Mouse (Mus musculus): ENCODE results near the gene Sgtb. TPM values are rescaled to one million over a fixed set of nuclear protein-coding genes. Genes with fewer than 3 reads are reported as not detected.

Gene Sgtb
- polyA plus RNA-seq, 1 experiment from 2014 or later: 27.8 TPM

DNA sequence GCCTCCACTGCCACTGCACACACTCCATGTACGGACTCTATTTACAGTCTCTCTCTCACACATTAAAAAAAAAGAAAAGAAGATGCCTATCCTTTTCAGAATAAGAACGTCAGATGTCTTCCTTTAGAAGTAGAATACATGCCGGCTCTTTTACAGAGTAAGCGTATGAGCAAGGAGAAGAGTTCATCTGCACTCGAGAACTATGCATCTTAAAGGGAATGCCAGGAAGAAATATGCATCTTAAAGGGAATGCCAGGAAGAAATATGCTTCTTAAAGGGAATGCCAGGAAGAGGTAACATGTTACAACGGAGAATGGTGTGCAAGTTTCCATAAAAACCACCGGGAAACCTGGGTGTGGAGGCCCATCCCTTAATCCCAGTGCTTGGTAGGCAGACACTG is 45.6 kb downstream of the Sgtb start:
- Histone ChIP-seq H3K4me1 (no peaks in the 10 kb centered on the region), H3K27ac (no peak overlapping the region), H3K9me3 (replicated peaks) (no peaks in the 10 kb centered on the region), H3K36me3 (ENCODE audit: poor library complexity, severe bottlenecking) (peaks cover 54% of the 10 kb centered on the region), H3K4me2 (no peak overlapping the region), H3K9ac (no peak overlapping the region), H3K4me3 (no peak overlapping the region), H3K27me3 (no peaks in the 10 kb centered on the region)
- WGBS: 95% methylated on average over 7 of the region's 7 CpGs
- ATAC-seq: no peak

GRCm38 (mm10) chr13:104155686-104156085 is 46.1 kb downstream of the Sgtb start:
- Histone ChIP-seq H3K27me3 (no peaks in the 10 kb centered on the region), H3K36me3 (ENCODE audit: poor library complexity, severe bottlenecking) (peaks cover 59% of the 10 kb centered on the region), H3K9ac (no peak overlapping the region), H3K27ac (no peak overlapping the region), H3K4me2 (no peak overlapping the region), H3K4me3 (no peak overlapping the region), H3K4me1 (no peaks in the 10 kb centered on the region), H3K9me3 (replicated peaks) (no peaks in the 10 kb centered on the region)
- WGBS: 80% methylated on average over 1 of the region's 1 CpGs
- no peak for ATAC-seq

DNA sequence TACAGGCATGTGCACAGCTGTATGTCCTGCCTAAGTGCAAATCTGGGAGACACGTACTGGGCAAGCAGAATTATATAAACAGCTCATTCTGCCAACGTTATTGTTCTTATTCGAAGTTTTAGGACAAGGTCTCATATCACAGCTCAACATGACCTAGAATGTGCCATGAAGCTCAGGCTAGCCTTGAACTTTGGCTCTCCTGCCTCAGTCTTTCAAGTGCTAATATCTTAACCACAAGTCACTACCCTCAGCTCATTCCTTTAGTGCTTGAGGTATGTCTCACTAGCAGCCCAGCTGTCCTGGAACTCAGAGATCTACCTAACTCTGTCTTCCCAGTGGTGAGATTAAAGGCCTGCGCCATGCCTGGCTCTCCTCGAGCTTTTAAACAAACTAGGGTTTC is 62.2 kb downstream of the Sgtb start:
- Histone ChIP-seq H3K4me3 (no peak overlapping the region), H3K36me3 (ENCODE audit: poor library complexity, severe bottlenecking) (peaks cover 27% of the 10 kb centered on the region), H3K4me2 (no peak overlapping the region), H3K9ac (no peak overlapping the region), H3K27ac (no peak overlapping the region), H3K4me1 (peaks cover 4% of the 10 kb centered on the region), H3K9me3 (replicated peaks) (no peaks in the 10 kb centered on the region), H3K27me3 (no peaks in the 10 kb centered on the region)
- WGBS: 96% methylated on average over 5 of the region's 5 CpGs
- ATAC-seq: no peak

DNA sequence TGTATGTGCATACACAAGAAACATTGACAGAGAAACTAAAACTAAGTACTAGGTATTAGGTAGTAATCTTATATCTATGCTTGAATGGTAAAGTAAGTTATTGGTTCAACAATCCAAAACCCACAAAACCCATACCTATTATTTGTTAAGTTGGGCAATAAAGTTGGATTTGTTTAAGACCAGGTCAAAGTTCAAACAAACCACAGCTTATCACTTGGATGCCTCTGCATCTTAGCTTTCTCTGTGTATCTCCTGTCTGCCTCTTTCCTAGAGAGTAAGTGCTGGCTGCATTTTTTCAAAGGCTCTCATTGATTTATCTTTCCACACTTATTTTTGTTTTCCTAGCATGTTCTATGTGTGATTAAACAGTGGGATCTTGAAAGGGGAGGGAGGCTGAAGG is 63.0 kb downstream of the Sgtb start:
- Histone ChIP-seq H3K9ac (no peak overlapping the region), H3K4me2 (no peak overlapping the region), H3K27me3 (no peaks in the 10 kb centered on the region), H3K4me1 (peaks cover 10% of the 10 kb centered on the region), H3K9me3 (replicated peaks) (no peaks in the 10 kb centered on the region), H3K27ac (no peak overlapping the region), H3K4me3 (no peak overlapping the region), H3K36me3 (ENCODE audit: poor library complexity, severe bottlenecking) (peaks cover 20% of the 10 kb centered on the region)
- ATAC-seq: no peak

DNA sequence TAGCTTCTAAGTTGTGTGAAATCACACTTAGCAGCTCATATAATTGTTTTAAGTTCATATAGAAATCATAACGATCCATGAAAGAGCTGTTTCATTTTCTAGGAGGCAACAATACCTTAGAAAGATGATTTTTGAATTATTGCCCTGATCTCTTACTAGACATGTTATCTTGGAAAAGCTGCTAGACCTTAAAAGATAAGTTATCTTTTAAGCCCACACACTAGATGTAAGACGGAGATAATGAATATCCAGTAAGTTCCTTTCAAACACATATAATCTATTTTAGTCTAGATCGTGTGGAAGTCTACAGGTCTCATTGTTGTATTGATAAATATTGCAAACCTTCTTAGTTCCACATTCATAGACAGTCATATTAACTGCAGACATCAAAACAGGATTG is 67.3 kb downstream of the Sgtb start:
- Histone ChIP-seq H3K4me3 (peak overlapping the region; percentile 90), H3K9ac (peak overlapping the region; percentile 57), H3K36me3 (ENCODE audit: poor library complexity, severe bottlenecking) (peaks cover 9% of the 10 kb centered on the region), H3K4me2 (peak overlapping the region; percentile 64), H3K4me1 (peaks cover 19% of the 10 kb centered on the region), H3K27me3 (no peaks in the 10 kb centered on the region), H3K9me3 (replicated peaks) (no peaks in the 10 kb centered on the region), H3K27ac (no peak overlapping the region)
- no peak for ATAC-seq
- WGBS: 80% methylated on average over 3 of the region's 3 CpGs

DNA sequence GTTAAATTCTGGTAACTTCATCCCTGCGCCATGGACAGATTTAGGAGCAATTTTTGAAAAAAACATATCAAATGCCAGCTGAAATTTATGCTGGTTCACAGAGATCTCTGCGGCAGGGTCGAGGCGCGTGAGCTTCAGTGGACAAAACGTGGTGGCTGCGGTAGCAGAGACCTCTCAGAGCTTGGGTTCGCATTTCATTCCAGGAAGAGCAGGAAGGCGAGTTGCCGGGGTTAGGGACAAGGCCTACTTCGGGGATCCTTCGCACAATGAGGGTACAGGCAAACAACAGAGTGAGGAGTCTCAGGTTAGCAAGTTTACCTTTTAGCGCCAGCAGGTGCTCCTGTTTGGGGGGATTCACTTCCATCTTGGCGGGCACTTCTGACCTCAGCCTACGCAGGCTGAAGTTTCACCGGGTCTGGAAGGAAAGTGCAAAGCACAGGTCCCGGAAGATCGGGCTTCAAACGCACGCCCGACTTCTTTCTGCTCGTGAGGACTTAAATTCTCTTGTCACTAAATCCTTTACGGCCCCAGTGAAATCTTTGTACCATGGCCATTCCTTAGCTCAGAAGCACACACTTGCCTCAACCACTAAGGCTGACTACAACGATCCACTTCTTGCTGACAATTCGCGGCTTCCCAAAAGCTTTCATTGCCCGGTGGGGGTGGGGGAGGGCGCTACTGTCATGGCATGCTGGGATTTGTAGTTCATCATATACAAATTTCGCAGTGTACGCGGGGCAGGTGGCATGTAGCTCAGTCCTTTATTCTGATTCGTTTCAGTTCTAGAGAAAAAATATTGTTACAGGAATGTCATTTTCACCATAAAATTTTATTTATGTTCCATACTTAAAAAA is 68.5 kb downstream of the Sgtb start, which contains the start of gene Trappc13:
Trappc13 (minus strand) TSS at position 674 of the 854 bp plus-strand sequence.
- peak; percentile 93 for ATAC-seq
- no peaks in the 10 kb centered on the region for H3K27me3 ChIP-seq
- 1% methylated on average over 32 of the region's 32 CpGs for WGBS
- H3K4me2 ChIP-seq: peak within 1 kb of the TSS; percentile 84
- H3K9ac ChIP-seq: peak within 1 kb of the TSS; percentile 89
- peak within 1 kb of the TSS; percentile 90 for H3K4me3 ChIP-seq
- H3K4me1 ChIP-seq: peaks cover 19% of the 10 kb centered on the region
- H3K27ac ChIP-seq: peak within 1 kb of the TSS; percentile 65
- peaks cover 12% of the 10 kb centered on the region for H3K36me3 ChIP-seq (ENCODE audit: poor library complexity, severe bottlenecking)
- H3K9me3 ChIP-seq (replicated peaks): no peaks in the 10 kb centered on the region

GRCm38 (mm10) chr13:104178650-104179121 is 69.1 kb downstream of the Sgtb start, which contains the start of gene Trim23:
TSS of gene Trim23 (plus strand) at chr13:104178797.
- Histone ChIP-seq H3K4me1 (peaks cover 19% of the 10 kb centered on the region), H3K4me2 (peak within 1 kb of the TSS; percentile 84), H3K36me3 (ENCODE audit: poor library complexity, severe bottlenecking) (peaks cover 18% of the 10 kb centered on the region), H3K9me3 (replicated peaks) (no peaks in the 10 kb centered on the region), H3K27me3 (no peaks in the 10 kb centered on the region), H3K4me3 (peak within 1 kb of the TSS; percentile 90), H3K27ac (peak within 1 kb of the TSS; percentile 65), H3K9ac (peak within 1 kb of the TSS; percentile 89)
- ATAC-seq: peak; percentile 99
- WGBS: under 1% methylated on average over 38 of the region's 38 CpGs

DNA sequence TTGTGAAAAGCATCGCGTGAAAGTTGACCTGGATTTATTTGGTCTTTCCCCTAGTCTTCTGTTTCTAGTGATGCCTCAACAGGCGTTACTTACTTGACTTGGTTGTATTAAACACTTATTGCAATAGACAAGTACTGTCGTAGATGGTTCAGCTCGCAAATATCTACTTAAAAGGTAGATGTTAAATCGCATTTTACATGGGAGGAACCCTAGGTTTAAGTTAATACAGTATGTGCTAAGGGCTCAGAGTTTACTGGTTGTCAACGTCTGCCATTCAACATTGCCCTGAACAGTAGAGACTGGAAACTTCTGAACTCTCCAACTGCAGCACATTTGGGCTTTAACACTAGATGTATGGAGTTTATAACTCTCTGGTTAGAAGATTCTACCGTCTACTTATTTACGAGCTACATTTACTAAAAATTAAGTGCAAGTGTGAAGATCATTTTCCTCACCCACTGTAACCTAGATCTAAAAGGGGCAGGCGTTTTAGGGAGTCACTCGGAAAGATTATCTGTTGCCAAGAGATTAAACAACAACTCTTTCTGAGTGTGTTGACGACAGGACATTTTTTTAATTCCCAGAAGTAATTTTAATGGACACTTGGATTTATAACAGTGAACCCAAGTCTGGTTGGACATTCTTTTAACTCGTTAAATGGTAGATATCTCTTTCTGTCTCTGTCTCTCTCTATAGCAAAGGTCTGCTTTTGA is 69.8 kb downstream of the Sgtb start:
- Histone ChIP-seq H3K27me3 (no peaks in the 10 kb centered on the region), H3K9me3 (replicated peaks) (no peaks in the 10 kb centered on the region), H3K27ac (peak overlapping the region; percentile 63; the same call in 1 of the 2 replicates), H3K36me3 (ENCODE audit: poor library complexity, severe bottlenecking) (peaks cover 24% of the 10 kb centered on the region), H3K4me1 (peaks cover 19% of the 10 kb centered on the region), H3K9ac (peak overlapping the region; percentile 89), H3K4me2 (peak overlapping the region; percentile 63), H3K4me3 (peak overlapping the region; percentile 90)
- WGBS: 20% methylated on average over 13 of the region's 13 CpGs
- ATAC-seq: 0 out of 2 replicates have a peak, but pooled peaks have one; percentile 1

- 89% methylated on average over 4 of the region's 4 CpGs for WGBS
Measured at GRCm38 (mm10) chr13:104187357-104187756, 77.8 kb downstream of the Sgtb start.

More at GRCm38 (mm10) chr13:104187357-104187756, 77.8 kb downstream of the Sgtb start:
- Histone ChIP-seq H3K27me3 (no peaks in the 10 kb centered on the region), H3K4me1 (no peaks in the 10 kb centered on the region), H3K27ac (no peak overlapping the region), H3K36me3 (ENCODE audit: poor library complexity, severe bottlenecking) (peaks cover 51% of the 10 kb centered on the region), H3K4me3 (no peak overlapping the region), H3K4me2 (no peak overlapping the region), H3K9ac (no peak overlapping the region), H3K9me3 (replicated peaks) (no peaks in the 10 kb centered on the region)
- ATAC-seq: no peak

Other genes with a start within 250 kb of the Sgtb start
- gene Erbin, start 189.2 kb upstream of the Sgtb start, polyA plus RNA-seq (2015; fragmentation: Nextera tagmentation; extraction: Ambion mirVana): 14.8 and 15.6 TPM in 2 replicates
- 22.3 and 25.7 TPM in 2 replicates for gene Nln, start 127 bp upstream of the Sgtb start, polyA plus RNA-seq (2015; fragmentation: Nextera tagmentation; extraction: Ambion mirVana)
- 82.8 and 85.2 TPM in 2 replicates for gene Trappc13, start 68.7 kb downstream of the Sgtb start, polyA plus RNA-seq (2015; fragmentation: Nextera tagmentation; extraction: Ambion mirVana)
- 28.4 and 33.9 TPM in 2 replicates for gene Trim23, start 69.1 kb downstream of the Sgtb start, polyA plus RNA-seq (2015; fragmentation: Nextera tagmentation; extraction: Ambion mirVana)
- gene Cenpk, start 118.9 kb downstream of the Sgtb start, polyA plus RNA-seq (2015; fragmentation: Nextera tagmentation; extraction: Ambion mirVana): 67.1 and 74.6 TPM in 2 replicates
- 13.6 and 14.3 TPM in 2 replicates for gene Ppwd1, start 119.1 kb downstream of the Sgtb start, polyA plus RNA-seq (2015; fragmentation: Nextera tagmentation; extraction: Ambion mirVana)
- 2.2 and 2.8 TPM in 2 replicates for gene Adamts6, start 178.1 kb downstream of the Sgtb start, polyA plus RNA-seq (2015; fragmentation: Nextera tagmentation; extraction: Ambion mirVana)